Mouse (Mus musculus) left cerebral cortex, postnatal 25 days (tissue): ENCODE data around the gene Gid8. TPM values are rescaled to one million over a fixed set of nuclear protein-coding genes. Genes with fewer than 3 reads are reported as not detected.
"Not testable (repeated sequence)": the region's sequence is repeated elsewhere in the genome, so short reads cannot be mapped to it uniquely, and the experiment has no call there.

Experiments
- DNase-seq, 2 experiments: peaks; one replicate each; pipeline ENCODE4 v3.0.0; 2022; ENCODE audit warnings: low spot score in 2 of 2, mixed read lengths in 1 of 2
- intact Hi-C: fragments of 180-260 bp; cut with DNase I; formaldehyde crosslinking; loops from one replicate; pipeline ENCODE4 v1.15.1; 2025
- total RNA-seq, 2 experiments: library from RNA; stranded (reverse); gene quantifications; 2 replicates each; pipeline ENCODE4 v1.2.3; 2021

Gid8 gene
- total RNA-seq, 2 experiments from 2014 or later = 62.4 to 64.9 TPM

GRCm38 (mm10) chr2:180709023-180709922 lies 644 bp upstream of the Gid8 start:
- intact Hi-C loops = no loop called here
- no peak for DNase-seq

GRCm38 (mm10) chr2:180710276-180711155 lies 599 bp downstream of the Gid8 start:
- no peak for DNase-seq
- intact Hi-C loops = loop anchor here (1.0 to 5.0 kb wide), 3 partner anchors 8 to 538 kb away; partner anchors contain the start of gene Adrm1

GRCm38 (mm10) chr2:180711527-180711926 lies 1.6 kb downstream of the Gid8 start:
- intact Hi-C loops = loop anchor here (5.0 kb wide), 1 partner anchor 539 kb away; the partner anchor contains the start of gene Adrm1
- no peak for DNase-seq

- intact Hi-C loops = loop anchor here (5.0 kb wide), 1 partner anchor 540 kb away; the partner anchor contains the start of gene Adrm1
- no peak for DNase-seq
Measured at GRCm38 (mm10) chr2:180712037-180712689, 2.2 kb downstream of the Gid8 start.

GRCm38 (mm10) chr2:180722748-180723147 lies 12.8 kb downstream of the Gid8 start:
- DNase-seq, intact Hi-C loops: not testable (repeated sequence)

- intact Hi-C loops = no loop called here
- no peak for DNase-seq
Measured at GRCm38 (mm10) chr2:180723865-180724264, 13.9 kb downstream of the Gid8 start.

- no peak for DNase-seq
- intact Hi-C loops = no loop called here
Measured at GRCm38 (mm10) chr2:180724585-180725413, 14.9 kb downstream of the Gid8 start, which contains the start of gene Slc17a9. Gene Slc17a9 (plus strand): TSS chr2:180725263.

- no peak for DNase-seq
- intact Hi-C loops = no loop called here
Measured at GRCm38 (mm10) chr2:180725414-180725778, 15.5 kb downstream of the Gid8 start.

- DNase-seq = no peak
- intact Hi-C loops = no loop called here
Measured at GRCm38 (mm10) chr2:180725856-180726629, 16.1 kb downstream of the Gid8 start.

- intact Hi-C loops = no loop called here
- no peak for DNase-seq
Measured at GRCm38 (mm10) chr2:180726658-180727442, 16.9 kb downstream of the Gid8 start.

- intact Hi-C loops = no loop called here
- no peak for DNase-seq
Measured at GRCm38 (mm10) chr2:180727613-180728021, 17.7 kb downstream of the Gid8 start.

- no peak for DNase-seq
- intact Hi-C loops = no loop called here
Measured at GRCm38 (mm10) chr2:180731036-180731435, 21.1 kb downstream of the Gid8 start.

GRCm38 (mm10) chr2:180731984-180732383 lies 22.1 kb downstream of the Gid8 start:
- no peak for DNase-seq
- intact Hi-C loops = no loop called here

- DNase-seq = peak; percentile 20 to 65
- intact Hi-C loops = no loop called here
Measured at GRCm38 (mm10) chr2:180735232-180735631, 25.3 kb downstream of the Gid8 start.

GRCm38 (mm10) chr2:180737984-180738383 lies 28.1 kb downstream of the Gid8 start:
- DNase-seq = no peak
- intact Hi-C loops = no loop called here

- intact Hi-C loops = no loop called here
- no peak for DNase-seq
Measured at GRCm38 (mm10) chr2:180740349-180740748, 30.4 kb downstream of the Gid8 start.

GRCm38 (mm10) chr2:180741421-180741820 lies 31.5 kb downstream of the Gid8 start:
- no peak for DNase-seq
- intact Hi-C loops = no loop called here
